Mouse (Mus musculus): ENCODE measurements around the gene Nrxn2. TPM values are rescaled to one million over a fixed set of nuclear protein-coding genes. Genes with fewer than 3 reads are reported as not detected.

Gene Nrxn2
- total RNA-seq, 1 experiment from 2014 or later, result not detected

DNA sequence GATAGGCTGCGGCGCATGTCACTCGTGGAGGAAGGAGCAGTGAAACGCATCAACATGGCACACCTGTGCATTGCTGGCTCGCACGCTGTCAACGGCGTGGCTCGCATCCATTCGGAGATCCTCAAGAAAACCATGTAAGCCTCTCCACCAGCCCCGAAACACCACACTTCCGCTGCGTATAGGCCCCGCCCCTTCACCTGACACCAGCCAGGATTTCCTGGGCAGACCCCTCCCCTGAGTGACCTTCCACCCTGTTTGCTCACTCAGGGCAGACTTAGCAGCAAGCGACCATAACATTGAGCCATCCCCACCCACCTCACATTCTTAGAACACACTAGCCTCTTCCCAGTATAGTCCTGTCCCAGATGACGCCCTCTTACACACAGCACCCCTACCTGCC is 28.7 kb upstream of the Nrxn2 start:
- ATAC-seq (replicated peaks; ENCODE audit: low read depth, poor library complexity, severe bottlenecking), result 0 out of 2 replicates have a peak, but pooled peaks have one; percentile 26

GRCm38 (mm10) chr19:6390251-6390650 is 28.3 kb upstream of the Nrxn2 start:
- ATAC-seq (replicated peaks; ENCODE audit: low read depth, poor library complexity, severe bottlenecking), result no peak

- ATAC-seq (replicated peaks; ENCODE audit: low read depth, poor library complexity, severe bottlenecking), result peak; percentile 46
Observed at GRCm38 (mm10) chr19:6392743-6393393, 25.7 kb upstream of the Nrxn2 start.

DNA sequence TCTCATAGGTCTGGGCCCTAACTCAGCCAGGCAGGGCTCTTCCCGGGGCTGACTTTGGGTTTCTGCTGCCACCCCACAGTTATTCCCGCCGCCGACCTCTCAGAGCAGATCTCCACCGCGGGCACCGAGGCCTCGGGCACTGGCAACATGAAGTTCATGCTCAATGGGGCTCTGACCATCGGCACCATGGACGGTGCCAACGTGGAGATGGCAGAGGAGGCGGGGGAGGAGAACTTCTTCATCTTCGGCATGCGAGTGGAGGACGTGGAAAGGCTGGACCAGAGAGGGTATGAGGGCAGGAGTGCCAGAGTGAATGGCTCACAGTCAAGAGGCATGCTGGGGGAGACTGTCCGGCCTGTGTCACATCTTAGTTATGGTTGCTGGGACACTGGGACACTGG is 24.9 kb upstream of the Nrxn2 start:
- ATAC-seq (replicated peaks; ENCODE audit: low read depth, poor library complexity, severe bottlenecking), result no peak

DNA sequence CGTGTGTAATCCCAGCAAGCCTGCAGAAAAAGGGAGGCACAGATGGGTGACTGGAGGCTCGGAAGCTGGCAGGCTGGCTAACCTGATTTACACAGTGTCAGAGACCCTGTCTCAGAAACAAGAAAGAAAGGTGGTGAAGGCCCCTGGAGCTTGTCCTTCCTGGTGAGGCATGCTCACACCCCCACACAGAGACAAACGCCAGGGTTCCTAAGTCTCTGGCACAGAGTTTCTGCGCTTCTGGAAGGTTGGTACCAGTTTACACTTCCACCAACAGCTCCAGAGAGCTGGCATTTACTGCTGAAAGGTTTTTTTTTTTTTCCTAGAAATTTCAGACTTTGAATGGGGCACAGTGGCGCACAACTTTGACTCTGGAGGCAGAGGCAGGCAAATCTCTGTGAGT is 22.3 kb upstream of the Nrxn2 start:
- no peak for ATAC-seq (replicated peaks; ENCODE audit: low read depth, poor library complexity, severe bottlenecking)

DNA sequence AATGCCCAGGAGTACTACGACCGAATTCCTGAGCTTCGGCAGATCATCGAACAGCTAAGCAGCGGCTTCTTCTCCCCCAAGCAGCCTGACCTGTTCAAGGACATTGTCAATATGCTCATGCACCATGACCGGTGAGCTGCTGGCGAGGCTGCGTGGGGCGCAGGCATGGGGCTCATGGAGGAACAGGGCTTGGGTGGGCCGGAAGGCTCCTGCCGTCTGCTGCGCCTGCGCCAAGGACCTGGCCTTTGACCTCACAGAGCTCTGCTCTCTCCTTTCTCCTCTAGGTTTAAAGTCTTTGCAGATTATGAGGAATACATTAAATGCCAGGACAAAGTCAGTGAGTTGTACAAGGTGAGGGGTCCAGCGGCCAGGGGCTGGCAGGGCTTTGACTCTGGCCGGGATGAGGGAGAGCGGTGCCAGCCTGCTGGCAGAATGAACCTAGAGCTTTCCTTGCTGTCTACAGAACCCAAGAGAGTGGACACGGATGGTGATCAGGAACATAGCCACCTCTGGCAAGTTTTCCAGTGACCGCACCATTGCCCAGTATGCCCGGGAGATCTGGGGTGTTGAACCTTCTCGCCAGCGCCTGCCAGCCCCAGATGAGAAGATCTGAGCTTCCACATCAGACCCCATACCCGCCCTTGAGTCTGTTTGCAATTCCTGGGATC is 20.8 kb upstream of the Nrxn2 start:
- ATAC-seq (replicated peaks; ENCODE audit: low read depth, poor library complexity, severe bottlenecking), result no peak

DNA sequence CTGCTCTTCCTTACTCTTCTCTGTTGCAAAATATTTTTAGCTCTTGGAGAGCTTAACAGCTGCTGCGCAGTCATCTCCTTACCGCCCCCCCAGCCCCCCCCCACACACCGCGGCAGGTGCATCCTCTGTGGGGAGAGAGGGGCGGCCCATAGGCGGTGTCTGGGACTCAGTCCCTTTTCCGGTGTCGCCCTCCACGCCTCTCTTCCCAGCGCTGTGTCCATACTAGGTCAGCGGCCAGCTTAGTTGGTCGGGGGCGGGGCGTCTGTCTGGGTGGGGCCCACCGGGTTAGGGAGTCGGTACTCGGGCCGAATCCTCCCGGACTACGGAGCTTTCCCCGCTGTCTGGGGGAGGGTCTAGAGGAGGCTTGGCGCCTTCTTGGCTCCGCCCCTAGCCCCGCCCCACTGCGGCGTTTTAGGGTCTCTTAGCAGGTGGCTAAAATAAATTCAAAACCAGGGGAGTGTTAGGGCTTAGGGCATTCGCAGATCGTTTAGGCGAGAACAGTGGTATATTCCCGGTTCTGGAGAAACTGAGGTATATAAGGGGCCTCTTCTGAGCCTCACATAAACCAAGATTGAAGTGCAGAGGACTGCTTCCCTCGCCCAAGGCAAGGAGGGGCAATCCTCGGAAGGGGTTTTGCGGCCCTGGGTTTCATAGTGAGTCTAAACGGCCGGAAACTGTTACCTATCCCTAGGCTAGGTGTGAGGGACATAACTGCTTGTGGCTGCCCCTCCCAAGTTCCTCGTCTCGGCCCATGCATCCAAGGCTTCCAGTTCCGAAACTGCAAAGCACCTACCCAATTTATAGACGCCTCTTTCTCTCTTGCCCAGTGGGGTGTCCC is 19.9 kb upstream of the Nrxn2 start:
- ATAC-seq (replicated peaks; ENCODE audit: low read depth, poor library complexity, severe bottlenecking), result peak; percentile 45

- ATAC-seq (replicated peaks; ENCODE audit: low read depth, poor library complexity, severe bottlenecking), result peak; percentile 23
Observed at GRCm38 (mm10) chr19:6399285-6400095, 19.0 kb upstream of the Nrxn2 start, which contains the start of gene Rasgrp2. Rasgrp2 (plus strand) TSS chr19:6399340.

- ATAC-seq (replicated peaks; ENCODE audit: low read depth, poor library complexity, severe bottlenecking), result no peak
Observed at GRCm38 (mm10) chr19:6400096-6401086, 18.1 kb upstream of the Nrxn2 start.

DNA sequence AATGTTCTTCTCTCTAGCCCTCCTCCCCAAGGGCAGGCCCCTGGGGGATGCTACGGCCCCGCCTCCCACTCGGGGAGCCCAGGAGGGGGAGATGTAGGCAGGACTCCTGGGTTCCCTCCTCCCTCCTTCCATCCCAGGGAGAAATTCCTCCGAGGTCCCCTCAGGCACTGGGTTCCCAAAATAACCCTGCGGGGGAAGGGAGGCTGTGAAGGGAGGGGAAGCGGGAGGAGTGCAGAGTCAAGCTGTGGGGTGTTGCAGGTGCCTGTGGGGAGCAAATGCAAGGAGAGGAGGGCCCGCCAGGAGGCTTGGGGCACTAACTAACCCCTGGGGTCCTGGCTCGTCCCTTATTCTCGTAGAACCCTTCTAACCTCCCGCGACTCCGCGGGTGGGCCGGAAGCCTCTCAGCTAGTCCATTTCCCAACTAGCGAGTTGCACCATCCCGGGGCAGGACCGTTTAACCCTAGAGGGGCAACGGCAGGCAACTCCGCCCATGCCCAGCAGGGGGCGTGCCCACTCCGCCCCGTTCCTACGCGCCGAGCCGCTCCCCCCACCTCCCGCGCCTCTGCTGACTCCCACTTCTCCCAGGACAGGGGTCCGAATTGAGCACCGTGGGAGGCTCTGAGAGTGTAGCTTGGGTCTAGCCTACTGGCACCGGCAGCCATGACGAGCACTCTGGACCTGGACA is 17.3 kb upstream of the Nrxn2 start:
- ATAC-seq (replicated peaks; ENCODE audit: low read depth, poor library complexity, severe bottlenecking), result peak; percentile 61

- ATAC-seq (replicated peaks; ENCODE audit: low read depth, poor library complexity, severe bottlenecking), result no peak
Observed at GRCm38 (mm10) chr19:6401951-6402350, 16.6 kb upstream of the Nrxn2 start.

- ATAC-seq (replicated peaks; ENCODE audit: low read depth, poor library complexity, severe bottlenecking), result no peak
Observed at GRCm38 (mm10) chr19:6403869-6404268, 14.7 kb upstream of the Nrxn2 start.

- ATAC-seq (replicated peaks; ENCODE audit: low read depth, poor library complexity, severe bottlenecking), result no peak
Observed at GRCm38 (mm10) chr19:6405433-6405832, 13.1 kb upstream of the Nrxn2 start.

GRCm38 (mm10) chr19:6407109-6407508 is 11.4 kb upstream of the Nrxn2 start:
- no peak for ATAC-seq (replicated peaks; ENCODE audit: low read depth, poor library complexity, severe bottlenecking)

DNA sequence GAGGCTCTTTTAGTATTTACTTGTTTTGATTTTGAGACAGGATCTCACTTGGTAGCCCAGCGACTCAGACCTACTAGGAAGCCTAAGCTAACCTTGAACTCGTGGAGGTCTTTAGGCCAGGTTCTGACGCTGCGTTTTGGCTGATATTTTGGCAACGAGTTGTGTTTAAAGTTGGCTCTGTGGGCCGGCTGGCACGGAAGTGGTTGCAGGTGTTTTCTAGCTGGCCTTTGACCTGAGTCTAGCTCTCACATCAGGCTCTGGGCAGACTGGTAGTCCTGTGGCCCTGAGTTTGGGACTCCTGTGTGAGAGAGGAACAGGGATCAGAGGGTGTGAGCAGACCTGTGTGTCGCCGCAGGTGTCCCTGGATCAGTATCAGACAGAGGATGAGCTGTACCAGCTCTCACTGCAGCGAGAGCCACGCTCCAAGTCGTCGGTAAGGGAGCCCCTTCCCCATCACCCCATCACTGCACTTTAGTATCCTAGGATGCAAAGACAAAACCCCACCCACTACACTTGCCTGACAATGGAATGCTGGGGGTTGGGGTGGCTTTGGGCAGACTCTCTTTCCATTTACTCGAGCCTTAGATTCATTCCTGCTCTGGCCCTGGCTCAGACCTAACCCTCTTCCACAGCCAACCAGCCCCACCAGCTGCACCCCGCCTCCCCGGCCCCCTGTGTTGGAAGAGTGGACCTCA is 10.6 kb upstream of the Nrxn2 start:
- no peak for ATAC-seq (replicated peaks; ENCODE audit: low read depth, poor library complexity, severe bottlenecking)

DNA sequence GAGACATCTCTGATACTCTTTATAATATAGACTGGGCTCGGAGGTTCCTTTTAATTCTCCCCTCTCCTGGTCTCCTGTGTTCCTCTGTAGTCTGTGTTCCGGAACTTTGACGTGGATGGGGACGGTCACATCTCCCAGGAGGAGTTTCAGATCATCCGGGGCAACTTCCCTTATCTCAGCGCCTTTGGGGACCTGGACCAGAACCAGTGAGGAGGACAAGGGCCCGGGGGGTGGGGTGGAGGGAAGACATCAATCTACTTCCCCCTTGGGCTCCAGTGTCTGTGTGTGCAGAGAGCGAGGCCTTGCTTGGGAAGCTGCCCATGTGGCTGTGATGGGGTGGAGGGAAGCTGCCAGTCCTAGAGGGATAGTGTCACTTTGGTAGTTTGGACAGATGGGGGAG is 9.8 kb upstream of the Nrxn2 start:
- no peak for ATAC-seq (replicated peaks; ENCODE audit: low read depth, poor library complexity, severe bottlenecking)

GRCm38 (mm10) chr19:6409176-6409575 is 9.4 kb upstream of the Nrxn2 start:
- ATAC-seq (replicated peaks; ENCODE audit: low read depth, poor library complexity, severe bottlenecking), result no peak

DNA sequence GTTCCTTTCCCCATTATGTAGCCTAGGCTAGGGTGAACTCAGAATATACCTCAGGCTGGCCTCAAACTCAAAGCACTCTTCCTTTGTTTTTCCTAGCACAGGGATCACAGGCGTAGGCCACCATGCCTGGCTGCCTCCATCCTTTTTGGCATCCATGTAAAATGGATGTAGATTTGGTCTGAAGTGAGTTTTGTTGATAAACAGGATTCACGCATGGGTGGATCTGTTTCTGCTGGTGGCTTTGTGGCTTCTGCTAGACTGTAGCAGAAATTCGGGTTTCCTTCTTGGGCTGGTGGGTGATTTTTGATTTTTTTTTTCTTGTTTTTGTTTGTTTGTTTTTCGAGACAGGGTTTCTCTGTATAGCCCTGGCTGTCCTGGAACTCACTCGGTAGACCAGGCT is 8.6 kb upstream of the Nrxn2 start:
- no peak for ATAC-seq (replicated peaks; ENCODE audit: low read depth, poor library complexity, severe bottlenecking)
